Mouse (Mus musculus) layer of hippocampus, adult 8-10 months (tissue): Measurements from ENCODE around the gene Nr1h3. TPM values are rescaled to one million over a fixed set of nuclear protein-coding genes. Genes with fewer than 3 reads are reported as not detected.

Source experiments
- DNase-seq, 2 experiments: peaks; one replicate each; pipeline ENCODE4 v3.0.0; 2022; ENCODE audit warnings: low spot score in 2 of 2
- total RNA-seq, 4 experiments: library from RNA; stranded (reverse); gene quantifications; 2 replicates each; pipeline ENCODE4 v1.2.4; 2022

Gene Nr1h3
- total RNA-seq, 4 experiments from 2014 or later, result 3.7 to 5.8 (median 4.3) TPM

- no peak for DNase-seq
Observed at GRCm38 (mm10) chr2:91186208-91186607, 16.4 kb downstream of the Nr1h3 start.

DNA sequence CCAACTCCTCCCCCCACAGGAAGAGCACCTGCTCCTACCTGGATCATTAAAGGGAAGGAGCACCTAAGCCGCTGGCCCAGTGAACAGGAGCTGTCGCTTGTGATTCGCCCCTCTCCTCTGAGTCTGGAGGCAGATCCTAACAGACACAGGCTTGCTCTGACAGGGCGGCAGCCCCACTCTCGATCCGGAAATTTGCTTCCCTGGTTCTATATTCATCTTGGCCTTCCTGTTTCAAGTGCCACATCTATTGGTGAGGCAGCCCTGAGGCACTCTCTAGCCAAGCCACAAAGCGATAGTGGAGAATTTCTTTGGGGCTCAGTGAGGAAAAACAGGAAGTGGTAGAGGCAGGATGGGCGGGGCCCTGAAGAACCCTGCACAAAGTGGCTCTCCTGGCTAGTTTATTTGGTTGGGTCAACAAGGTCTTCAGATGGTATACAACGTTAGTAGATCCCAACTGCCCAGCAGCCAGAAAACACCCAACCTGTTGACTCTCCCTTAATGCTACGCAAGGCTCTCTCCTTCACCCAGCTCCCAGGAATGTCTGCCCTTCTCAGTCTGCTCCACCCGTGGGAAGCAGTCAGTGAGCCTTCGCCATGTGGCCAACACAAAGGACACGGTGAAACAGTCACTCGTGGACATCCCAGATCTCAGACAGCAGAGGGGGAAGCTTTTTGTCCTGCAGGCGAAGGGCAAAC is 18.8 kb downstream of the Nr1h3 start, which contains the start of gene Madd:
Gene Madd (minus strand): TSS at position 127 of the 695 bp plus-strand sequence.
- no peak for DNase-seq

- DNase-seq, result peak; percentile 95 to 97
Observed at GRCm38 (mm10) chr2:91183148-91183513, 19.5 kb downstream of the Nr1h3 start.

DNA sequence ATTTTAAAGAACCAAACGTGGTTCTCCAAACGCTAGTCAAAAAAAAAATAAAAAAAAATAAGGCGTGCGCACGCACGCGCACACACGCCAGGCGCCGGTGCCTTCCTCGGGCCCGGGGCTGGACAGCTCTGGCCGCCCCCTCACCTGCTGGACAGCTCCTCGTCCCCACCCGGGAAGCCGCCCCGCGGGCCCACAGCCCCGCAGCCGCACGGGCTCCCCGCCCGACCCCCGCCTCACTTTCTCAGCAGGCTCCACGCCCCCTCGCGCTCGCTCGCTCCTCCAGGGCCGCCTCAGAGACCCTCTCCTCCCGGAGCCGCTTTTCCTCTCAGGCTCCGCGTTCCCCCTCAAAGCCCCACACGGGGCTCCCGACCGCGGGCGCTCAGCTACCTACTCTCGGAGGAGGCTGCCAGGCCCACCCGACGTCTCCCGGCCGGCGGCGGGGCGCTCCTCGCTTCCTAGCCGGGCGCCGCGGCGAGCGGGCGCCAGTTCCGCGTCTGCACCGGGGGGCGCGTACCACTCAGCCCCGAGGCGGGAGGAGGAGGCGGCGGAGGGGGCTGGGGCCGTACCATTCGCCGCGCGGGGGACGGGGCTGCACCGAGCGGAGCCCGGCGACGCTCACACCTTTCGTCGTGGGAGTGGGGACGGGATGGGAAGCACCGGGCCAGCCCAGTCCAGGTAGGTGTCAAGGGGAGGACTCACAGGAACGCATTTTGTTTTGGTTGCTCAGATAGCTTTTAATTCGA is 20.1 kb downstream of the Nr1h3 start:
- peak; percentile 77 to 85 for DNase-seq

GRCm38 (mm10) chr2:91182016-91182404 is 20.6 kb downstream of the Nr1h3 start:
- no peak for DNase-seq

DNA sequence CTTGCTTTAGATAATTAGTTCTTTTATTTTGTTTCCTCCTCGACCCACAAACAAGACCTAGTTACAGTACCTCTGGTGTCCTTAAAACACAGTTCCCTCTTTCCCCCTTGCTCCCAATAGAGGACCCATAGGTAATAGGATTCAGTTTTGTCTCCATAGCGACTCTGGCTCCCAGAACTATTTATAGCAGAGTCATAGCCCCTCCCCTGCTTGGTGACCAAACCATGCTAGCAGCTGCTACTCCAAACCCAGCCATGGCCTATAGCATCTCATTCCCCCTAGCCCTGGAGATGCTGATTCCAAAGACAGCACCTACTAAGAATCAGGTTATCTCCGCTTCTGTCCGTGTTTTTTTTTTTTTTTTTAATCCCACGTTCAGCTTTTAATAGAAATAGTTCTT is 21.9 kb downstream of the Nr1h3 start:
- no peak for DNase-seq

DNA sequence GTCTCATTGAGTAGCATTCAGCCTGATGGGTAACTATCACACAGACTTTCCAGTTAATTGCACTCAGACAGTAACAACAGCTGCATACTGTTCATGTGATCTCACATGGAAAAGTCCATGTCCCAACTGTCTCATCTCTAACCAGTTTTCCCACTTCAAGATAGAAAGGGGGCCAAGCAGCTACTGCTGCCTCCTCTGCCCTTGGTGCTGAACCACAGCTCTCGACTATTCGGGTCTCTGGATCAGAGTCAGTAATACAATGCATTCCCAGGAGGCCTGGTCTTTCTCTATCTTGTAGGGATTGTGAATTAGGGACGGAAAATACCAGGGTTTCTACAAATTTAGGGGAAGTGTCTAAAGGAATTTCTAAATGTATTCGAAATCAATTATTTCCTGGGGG is 22.8 kb downstream of the Nr1h3 start:
- DNase-seq, result no peak

- no peak for DNase-seq
Observed at GRCm38 (mm10) chr2:91176234-91176633, 26.4 kb downstream of the Nr1h3 start.

GRCm38 (mm10) chr2:91175490-91175889 is 27.1 kb downstream of the Nr1h3 start:
- no peak for DNase-seq

DNA sequence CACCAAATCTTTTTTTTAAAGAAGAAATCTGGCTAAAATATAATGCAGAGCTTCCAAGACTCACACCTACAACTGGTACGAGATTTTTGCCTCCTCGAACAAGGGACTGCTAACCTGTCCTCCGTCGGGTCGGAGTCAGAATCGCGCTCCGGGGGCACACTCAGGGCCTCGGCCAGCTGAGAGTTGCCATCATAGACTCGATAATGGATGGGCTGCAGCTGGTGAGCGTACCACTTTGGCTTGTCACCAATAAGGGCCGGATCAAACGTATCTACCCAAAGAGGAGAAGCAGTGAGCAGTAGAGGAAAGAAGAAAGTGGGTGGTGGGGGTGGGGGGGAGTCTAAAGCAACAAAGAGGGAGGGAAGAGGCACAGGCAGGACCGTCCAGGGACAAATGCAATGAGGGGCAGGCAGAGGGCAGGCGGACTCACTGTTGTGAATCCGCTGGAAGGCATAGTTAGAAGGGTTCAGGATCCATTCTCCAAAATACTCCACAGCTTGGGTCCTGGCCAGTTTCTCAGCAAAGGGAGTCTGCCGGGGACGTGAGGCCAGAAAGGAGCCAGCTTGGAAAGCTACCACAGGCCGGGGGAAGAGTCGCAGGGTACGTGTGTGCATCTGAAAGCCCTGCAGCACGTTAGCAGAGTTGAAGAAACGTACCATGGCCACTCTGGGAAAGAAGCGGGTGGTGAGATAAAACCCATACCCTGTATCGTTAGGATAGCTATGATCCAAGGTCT is 32.9 kb downstream of the Nr1h3 start:
- DNase-seq, result no peak

DNA sequence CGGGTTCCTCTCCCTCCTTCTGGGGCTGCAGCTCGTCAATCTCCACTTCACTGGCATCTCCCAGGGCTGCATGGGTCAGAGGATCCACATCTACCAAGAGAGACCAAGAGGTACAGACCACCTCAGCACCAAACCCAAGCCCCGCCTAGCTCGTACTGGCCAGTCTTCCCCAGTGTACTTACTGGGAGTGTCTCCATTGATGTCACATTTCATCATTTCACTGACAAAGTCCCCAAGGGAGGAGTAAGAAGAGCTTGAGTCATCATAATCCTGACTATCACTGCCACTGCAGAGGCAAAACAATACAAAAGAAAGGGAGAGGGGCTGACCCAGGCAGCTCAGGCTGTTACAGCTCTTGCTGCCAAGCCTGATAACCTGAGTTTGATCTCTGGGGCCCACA is 35.0 kb downstream of the Nr1h3 start:
- no peak for DNase-seq

- no peak for DNase-seq
Observed at GRCm38 (mm10) chr2:91164991-91165390, 37.6 kb downstream of the Nr1h3 start.

GRCm38 (mm10) chr2:91163532-91163931 is 39.1 kb downstream of the Nr1h3 start:
- DNase-seq, result no peak

DNA sequence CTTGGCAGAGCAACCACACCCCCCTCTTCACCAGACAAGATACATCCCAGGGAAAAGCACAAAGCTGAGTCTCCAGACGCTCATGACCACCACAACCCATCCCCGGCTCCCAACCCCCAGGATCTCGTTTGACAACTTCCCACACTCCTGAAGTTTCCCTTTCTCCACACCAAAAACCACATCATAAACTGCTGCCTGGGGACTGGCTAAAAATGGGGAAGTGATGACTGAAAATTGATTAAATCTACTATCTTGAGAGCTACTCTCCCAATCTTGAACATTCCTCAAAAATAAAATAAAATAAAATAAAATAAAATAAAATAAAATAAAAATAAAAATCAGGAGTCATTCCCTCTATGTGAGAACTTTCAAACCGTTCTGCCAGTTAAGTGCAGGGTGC is 39.7 kb downstream of the Nr1h3 start:
- no peak for DNase-seq

DNA sequence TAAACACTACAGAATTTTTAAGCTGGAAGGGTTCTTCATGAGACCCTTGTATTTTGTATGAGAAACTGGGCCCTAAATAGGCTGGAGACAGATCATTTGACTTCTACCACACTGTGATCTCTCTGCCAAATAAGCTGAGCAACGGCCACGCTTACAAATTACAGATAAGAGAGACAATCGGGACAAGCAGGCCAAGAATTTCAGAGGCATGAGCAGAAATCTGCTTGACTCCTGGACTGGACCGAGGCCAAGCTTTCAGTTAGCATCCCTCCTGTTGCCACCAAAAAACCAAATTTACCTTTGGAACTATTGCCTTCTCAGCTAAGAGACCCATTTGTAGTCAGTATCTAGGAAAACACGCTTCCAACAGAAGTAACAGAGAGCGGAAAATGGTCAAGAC is 42.0 kb downstream of the Nr1h3 start:
- DNase-seq, result no peak

DNA sequence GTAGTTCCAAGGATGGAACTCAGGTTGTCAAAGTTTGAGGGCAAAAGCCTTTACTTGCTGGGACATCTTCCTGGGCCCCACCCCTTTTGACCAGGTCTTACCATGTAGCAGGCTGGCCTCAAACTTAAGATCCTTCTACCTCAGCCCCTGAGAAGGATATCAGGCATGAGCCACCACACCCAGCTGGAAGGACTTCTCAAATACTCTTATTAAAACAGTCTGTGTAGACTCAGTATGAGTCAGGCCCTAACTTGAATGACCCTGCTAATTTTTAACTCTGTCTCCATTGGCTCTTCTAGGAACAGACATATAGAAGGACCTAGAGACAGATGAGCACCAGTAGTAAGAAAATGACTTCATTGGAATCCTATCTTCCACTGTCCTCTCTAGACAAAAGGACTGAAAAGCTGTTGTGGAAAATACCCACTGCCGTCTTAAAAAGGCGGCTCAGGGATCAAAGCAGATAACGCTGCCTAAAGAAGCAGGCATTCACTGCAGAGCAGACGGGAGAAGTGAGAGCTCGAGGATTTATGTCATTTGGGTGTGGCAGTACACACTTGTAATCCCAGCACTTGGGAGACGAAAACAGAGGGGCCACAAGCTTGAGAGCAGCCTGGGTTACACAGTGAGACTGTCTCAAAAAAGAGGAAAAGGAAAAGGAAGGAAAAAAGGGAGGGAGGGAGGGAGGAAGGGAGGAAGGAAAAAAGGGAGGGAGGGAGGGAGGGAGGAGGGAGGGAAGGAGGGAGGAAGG is 45.5 kb downstream of the Nr1h3 start:
- no peak for DNase-seq

- no peak for DNase-seq
Observed at GRCm38 (mm10) chr2:91154091-91154490, 48.5 kb downstream of the Nr1h3 start.

GRCm38 (mm10) chr2:91152885-91153377 is 49.7 kb downstream of the Nr1h3 start:
- no peak for DNase-seq

DNA sequence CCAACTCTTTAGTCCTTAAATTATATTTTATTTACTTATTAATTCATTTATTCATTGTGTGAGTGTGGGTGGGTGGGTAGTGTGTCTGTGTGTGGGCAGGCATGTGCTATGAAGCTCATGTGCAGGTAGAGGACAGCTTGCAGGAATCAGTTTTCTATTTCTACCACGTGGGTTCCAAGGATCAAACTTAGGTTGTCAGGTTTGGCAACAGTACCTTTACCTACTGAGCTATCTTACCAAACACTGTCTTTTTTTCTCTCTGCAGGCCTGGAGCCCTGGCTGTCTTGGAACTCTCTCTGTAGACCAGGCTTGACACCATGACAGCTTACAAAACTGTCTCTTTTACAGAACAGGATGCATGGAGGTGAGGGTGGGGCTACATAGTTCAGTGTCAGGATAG is 51.3 kb downstream of the Nr1h3 start:
- no peak for DNase-seq

DNA sequence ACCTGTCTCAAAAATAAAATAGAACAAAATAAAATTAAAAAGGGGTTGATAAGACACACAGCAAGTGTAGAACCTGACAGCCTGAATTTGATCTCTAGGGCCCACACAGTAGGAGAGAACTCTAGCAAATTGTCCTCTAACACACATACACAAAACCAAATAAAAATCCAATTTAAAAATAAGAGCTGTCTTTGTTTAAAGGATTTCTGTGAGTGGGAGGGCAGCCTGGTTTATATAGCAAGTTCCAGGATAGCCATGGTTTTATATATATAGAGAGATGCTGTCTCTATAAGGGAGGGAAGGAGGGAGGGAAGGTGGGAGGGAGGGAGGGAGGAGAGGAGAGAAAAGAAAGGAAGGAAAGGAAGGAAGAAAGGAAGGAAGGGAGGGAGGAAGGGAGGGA is 54.5 kb downstream of the Nr1h3 start:
- no peak for DNase-seq

DNA sequence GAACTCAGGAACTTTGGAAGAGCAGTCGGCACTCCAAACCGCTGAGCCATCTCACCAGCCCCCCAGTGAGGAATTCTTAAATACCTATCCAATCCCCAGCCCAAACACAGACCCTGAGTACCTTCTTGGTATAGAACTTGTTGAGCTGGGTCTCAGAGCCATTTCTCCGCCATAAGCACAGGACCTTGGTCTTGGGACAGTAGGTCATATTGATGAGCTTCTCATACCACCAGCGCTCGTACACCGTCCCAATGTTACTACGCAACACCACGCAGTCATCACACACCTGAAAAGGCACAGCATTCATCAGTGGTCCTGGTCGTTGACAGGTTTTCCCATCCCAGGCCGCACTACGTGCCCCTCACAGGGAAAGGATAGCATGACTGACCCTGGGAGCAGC is 59.2 kb downstream of the Nr1h3 start:
- DNase-seq, result no peak
